Mouse (Mus musculus): ENCODE measurements at regions not wholly inside any gene's neighbourhood (a gene's known extent, or its start where the extent isn't known, plus 50 kb on each side); places are given as distances from the start of the nearest gene placed in this dataset.
A peak's percentile ranks its signal among the peaks of the same experiment; 100 is the strongest.

DNA sequence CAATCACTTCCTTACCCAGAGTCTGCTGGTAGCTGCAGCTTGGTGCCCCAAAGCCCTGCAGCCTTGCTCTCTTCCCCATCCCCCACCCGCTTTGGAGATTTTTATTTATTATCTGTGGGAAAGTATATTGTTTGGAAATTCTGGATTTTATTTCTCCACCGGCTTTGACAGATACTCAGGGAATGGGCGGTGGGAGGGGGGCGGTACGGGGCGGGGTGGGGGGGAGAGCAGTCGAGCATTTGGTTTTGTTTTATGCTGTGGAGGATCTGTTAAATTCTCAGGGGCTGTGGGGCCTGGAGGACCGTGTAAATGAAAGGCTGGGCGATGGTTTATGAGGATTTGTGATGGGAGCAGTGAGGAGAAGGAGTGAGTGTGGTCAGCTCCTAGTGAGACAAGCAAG is 76.7 kb upstream of the Tbx5 start:
- Histone ChIP-seq H3K9me3 (ENCODE audit: low read length) (no peaks in the 10 kb centered on the region), H3K4me3 (ENCODE audit: low read depth, low read length) (no peak overlapping the region), H3K4me1 (ENCODE audit: insufficient read depth, low read depth, low read length) (no peaks in the 10 kb centered on the region), H3K27me3 (replicated peaks; ENCODE audit: insufficient read depth, low read length) (no peaks in the 10 kb centered on the region), H3K9ac (replicated peaks; ENCODE audit: low read depth) (no peak overlapping the region), H3K4me2 (replicated peaks; ENCODE audit: low read depth, low read length) (no peak overlapping the region), H3K27ac (ENCODE audit: low read length) (no peak overlapping the region), H3K36me3 (ENCODE audit: insufficient read depth, low read length) (no peaks in the 10 kb centered on the region)
- ATAC-seq (no peak), DNase-seq (ENCODE audit: low spot score) (no peak)
- 50% methylated on average over 9 of the region's 9 CpGs for WGBS
- no peak for TF ChIP-seq EP300 (IDR thresholded peaks at IDR 0.05)
- TF ChIP-seq CTCF (IDR thresholded peaks at IDR 0.05): no peak

DNA sequence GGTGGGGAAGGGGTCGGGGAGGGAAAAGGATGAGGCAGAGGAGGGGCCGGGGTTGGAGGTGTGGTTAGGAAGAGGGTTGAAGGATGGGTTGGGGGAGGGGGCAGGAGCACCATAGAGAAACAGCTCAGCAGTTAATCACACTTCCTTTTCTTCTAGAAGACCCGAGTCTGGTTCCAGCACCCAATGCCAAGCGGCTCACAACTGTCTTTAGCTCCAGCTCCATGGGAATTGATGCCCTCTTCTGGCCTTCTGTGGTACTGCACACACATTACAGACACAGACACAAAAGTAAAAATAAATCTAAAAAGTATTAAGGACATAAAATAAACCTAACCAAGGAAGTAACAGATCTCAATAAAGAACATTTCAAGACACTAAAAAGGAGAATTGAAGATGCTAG is 73.6 kb upstream of the Tbx5 start:
- Histone ChIP-seq H3K27me3 (replicated peaks; ENCODE audit: insufficient read depth, low read length) (no peaks in the 10 kb centered on the region), H3K36me3 (ENCODE audit: insufficient read depth, low read length) (no peaks in the 10 kb centered on the region), H3K27ac (ENCODE audit: low read length) (no peak overlapping the region), H3K4me2 (replicated peaks; ENCODE audit: low read depth, low read length) (no peak overlapping the region), H3K9ac (replicated peaks; ENCODE audit: low read depth) (no peak overlapping the region), H3K4me1 (ENCODE audit: insufficient read depth, low read depth, low read length) (no peaks in the 10 kb centered on the region), H3K9me3 (ENCODE audit: low read length) (no peaks in the 10 kb centered on the region), H3K4me3 (ENCODE audit: low read depth, low read length) (no peak overlapping the region)
- TF ChIP-seq EP300 (IDR thresholded peaks at IDR 0.05): no peak
- TF ChIP-seq CTCF (IDR thresholded peaks at IDR 0.05): peak; percentile 22; the same call in 1 of the 2 replicates
- 57% methylated on average over 4 of the region's 4 CpGs for WGBS
- ATAC-seq (no peak), DNase-seq (ENCODE audit: low spot score) (no peak)

DNA sequence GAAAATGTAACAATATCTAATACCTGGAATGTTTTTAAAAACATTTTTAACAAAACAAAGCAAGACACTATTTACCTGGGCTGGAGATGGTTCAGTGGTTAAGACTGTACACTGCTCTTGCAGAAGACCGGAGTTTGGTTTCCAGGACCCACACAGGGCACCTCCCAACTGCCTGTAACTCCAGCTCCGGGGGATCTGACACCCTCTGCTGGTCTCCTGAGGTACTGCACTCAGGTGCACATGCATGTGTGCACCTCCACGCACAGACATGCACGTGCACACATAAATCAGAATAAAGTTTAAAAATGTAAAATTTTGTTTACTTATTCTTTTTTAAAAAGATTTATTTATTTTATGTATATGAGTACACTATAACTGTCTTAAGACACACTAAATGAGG is 70.4 kb upstream of the Tbx5 start:
- 80% methylated on average over 4 of the region's 4 CpGs for WGBS
- no peak overlapping the region for H3K27ac ChIP-seq (ENCODE audit: low read length)
- H3K36me3 ChIP-seq (ENCODE audit: insufficient read depth, low read length): no peaks in the 10 kb centered on the region
- ATAC-seq (no peak), DNase-seq (ENCODE audit: low spot score) (no peak)
- no peak overlapping the region for H3K9ac ChIP-seq (replicated peaks; ENCODE audit: low read depth)
- H3K4me2 ChIP-seq (replicated peaks; ENCODE audit: low read depth, low read length): no peak overlapping the region
- H3K4me1 ChIP-seq (ENCODE audit: insufficient read depth, low read depth, low read length): no peaks in the 10 kb centered on the region
- H3K4me3 ChIP-seq (ENCODE audit: low read depth, low read length): no peak overlapping the region
- no peaks in the 10 kb centered on the region for H3K9me3 ChIP-seq (ENCODE audit: low read length)
- TF ChIP-seq EP300 (IDR thresholded peaks at IDR 0.05) (no peak), CTCF (IDR thresholded peaks at IDR 0.05) (peak; percentile 50)
- no peaks in the 10 kb centered on the region for H3K27me3 ChIP-seq (replicated peaks; ENCODE audit: insufficient read depth, low read length)

- WGBS: 42% methylated on average over 7 of the region's 7 CpGs
- Histone ChIP-seq H3K4me1 (ENCODE audit: insufficient read depth, low read depth, low read length) (no peaks in the 10 kb centered on the region), H3K9ac (replicated peaks; ENCODE audit: low read depth) (no peak overlapping the region)
Observed at GRCm38 (mm10) chr5:119763337-119763736, 69.1 kb upstream of the Tbx5 start.

GRCm38 (mm10) chr5:119766372-119766771 is 66.1 kb upstream of the Tbx5 start:
- Histone ChIP-seq H3K27me3 (replicated peaks; ENCODE audit: insufficient read depth, low read length) (no peaks in the 10 kb centered on the region), H3K27ac (ENCODE audit: low read length) (no peak overlapping the region), H3K4me2 (replicated peaks; ENCODE audit: low read depth, low read length) (no peak overlapping the region), H3K9me3 (ENCODE audit: low read length) (no peaks in the 10 kb centered on the region), H3K4me3 (ENCODE audit: low read depth, low read length) (no peak overlapping the region), H3K9ac (replicated peaks; ENCODE audit: low read depth) (no peak overlapping the region), H3K36me3 (ENCODE audit: insufficient read depth, low read length) (no peaks in the 10 kb centered on the region), H3K4me1 (ENCODE audit: insufficient read depth, low read depth, low read length) (no peaks in the 10 kb centered on the region)
- ATAC-seq (no peak), DNase-seq (ENCODE audit: low spot score) (no peak)
- no peak for TF ChIP-seq EP300 (IDR thresholded peaks at IDR 0.05)
- TF ChIP-seq CTCF (IDR thresholded peaks at IDR 0.05): no peak
- 14% methylated on average over 13 of the region's 13 CpGs for WGBS

More at GRCm38 (mm10) chr5:119763337-119763736, 69.1 kb upstream of the Tbx5 start:
- no peak overlapping the region for H3K4me2 ChIP-seq (replicated peaks; ENCODE audit: low read depth, low read length)
- DNase-seq (ENCODE audit: low spot score) (no peak), ATAC-seq (no peak)
- no peak overlapping the region for H3K27ac ChIP-seq (ENCODE audit: low read length)
- TF ChIP-seq EP300 (IDR thresholded peaks at IDR 0.05): no peak
- no peak for TF ChIP-seq CTCF (IDR thresholded peaks at IDR 0.05)
- no peaks in the 10 kb centered on the region for H3K27me3 ChIP-seq (replicated peaks; ENCODE audit: insufficient read depth, low read length)
- H3K4me3 ChIP-seq (ENCODE audit: low read depth, low read length): no peak overlapping the region
- H3K9me3 ChIP-seq (ENCODE audit: low read length): no peaks in the 10 kb centered on the region
- no peaks in the 10 kb centered on the region for H3K36me3 ChIP-seq (ENCODE audit: insufficient read depth, low read length)

- WGBS: 43% methylated on average over 2 of the region's 2 CpGs
- TF ChIP-seq CTCF (IDR thresholded peaks at IDR 0.05) (no peak), EP300 (IDR thresholded peaks at IDR 0.05) (no peak)
- Histone ChIP-seq H3K27me3 (replicated peaks; ENCODE audit: insufficient read depth, low read length) (no peaks in the 10 kb centered on the region), H3K36me3 (ENCODE audit: insufficient read depth, low read length) (no peaks in the 10 kb centered on the region), H3K9ac (replicated peaks; ENCODE audit: low read depth) (no peak overlapping the region), H3K4me2 (replicated peaks; ENCODE audit: low read depth, low read length) (no peak overlapping the region), H3K4me3 (ENCODE audit: low read depth, low read length) (no peak overlapping the region), H3K27ac (ENCODE audit: low read length) (no peak overlapping the region), H3K4me1 (ENCODE audit: insufficient read depth, low read depth, low read length) (no peaks in the 10 kb centered on the region), H3K9me3 (ENCODE audit: low read length) (no peaks in the 10 kb centered on the region)
- peak; percentile 16; the same call in 1 of the 2 replicates for ATAC-seq
- peak; percentile 38 for DNase-seq (ENCODE audit: low spot score)
Observed at GRCm38 (mm10) chr5:119770951-119771350, 61.5 kb upstream of the Tbx5 start.
